Mouse (Mus musculus) lung, embryonic 14.5 days (tissue): ENCODE measurements around the gene Tuba8. TPM values are rescaled to one million over a fixed set of nuclear protein-coding genes. Genes with fewer than 3 reads are reported as not detected.

Source experiments
- ATAC-seq: fragments of 200-750 bp; cut with Nextera tagmentation; 2 replicates; pipeline ENCODE4 v1.8.0; 2017; ENCODE audit warnings: mild to moderate bottlenecking, moderate TSS enrichment, moderate library complexity; ENCODE audit not compliant: insufficient read depth
- DNase-seq: peaks from one replicate; pipeline ENCODE4 v3.0.0-alpha.2; 2015
- H3K27ac ChIP-seq: fragments of 300-500 bp; sonication (generic); 2 replicates; pipeline ENCODE4 v1.5.1; 2014; ENCODE audit warnings: low read depth, mild to moderate bottlenecking, moderate library complexity
- H3K27me3 ChIP-seq: fragments of 300-500 bp; sonication (generic); 2 replicates; pipeline ENCODE4 v1.6.1; 2014; ENCODE audit warnings: low read length, control low read depth; ENCODE audit not compliant: insufficient read depth
- H3K36me3 ChIP-seq: fragments of 300-500 bp; sonication (generic); 2 replicates; pipeline ENCODE4 v1.6.1; 2014; ENCODE audit warnings: control low read depth; ENCODE audit not compliant: insufficient read depth
- H3K4me1 ChIP-seq: fragments of 300-500 bp; sonication (generic); 2 replicates; pipeline ENCODE4 v1.6.1; 2014; ENCODE audit warnings: antibody characterized with exemption, control low read depth; ENCODE audit not compliant: insufficient read depth
- H3K4me2 ChIP-seq: fragments of 300-500 bp; sonication (generic); 2 replicates; pipeline ENCODE4 v1.6.1; 2014; ENCODE audit warnings: mild to moderate bottlenecking
- H3K4me3 ChIP-seq: fragments of 300-500 bp; sonication (generic); 2 replicates; pipeline ENCODE4 v1.5.1; 2014; ENCODE audit warnings: low read depth, low read length
- H3K9ac ChIP-seq: fragments of 300-500 bp; sonication (generic); 2 replicates; pipeline ENCODE4 v1.6.1; 2014
- H3K9me3 ChIP-seq: fragments of 300-500 bp; sonication (generic); 2 replicates; pipeline ENCODE4 v1.6.1; 2016; ENCODE audit warnings: low read depth, low read length, control low read depth
- CTCF ChIP-seq: IDR thresholded peaks from 2 replicates; pipeline ENCODE4 v1.5.1; 2016; ENCODE audit warnings: antibody characterized with exemption, low read depth
- WGBS: fragments of 180-500 bp; shearing (Covaris S2); extraction: QIAGEN DNeasy Blood & Tissue Kit; methylation state at CpG from one replicate; pipeline ENCODE4 v1.1.7; 2014; 5-methylcytosine and 5-hydroxymethylcytosine counted together
- polyA plus RNA-seq: library from polyadenylated mRNA; unstranded; fragments of >200 nt; fragmentation: Nextera tagmentation; extraction: Ambion mirVana; gene quantifications from 2 replicates; pipeline ENCODE4 v1.2.1, GENCODE M21; 2014

Tuba8 gene
- polyA plus RNA-seq, 1 experiment from 2014 or later, result 2.1 TPM

DNA sequence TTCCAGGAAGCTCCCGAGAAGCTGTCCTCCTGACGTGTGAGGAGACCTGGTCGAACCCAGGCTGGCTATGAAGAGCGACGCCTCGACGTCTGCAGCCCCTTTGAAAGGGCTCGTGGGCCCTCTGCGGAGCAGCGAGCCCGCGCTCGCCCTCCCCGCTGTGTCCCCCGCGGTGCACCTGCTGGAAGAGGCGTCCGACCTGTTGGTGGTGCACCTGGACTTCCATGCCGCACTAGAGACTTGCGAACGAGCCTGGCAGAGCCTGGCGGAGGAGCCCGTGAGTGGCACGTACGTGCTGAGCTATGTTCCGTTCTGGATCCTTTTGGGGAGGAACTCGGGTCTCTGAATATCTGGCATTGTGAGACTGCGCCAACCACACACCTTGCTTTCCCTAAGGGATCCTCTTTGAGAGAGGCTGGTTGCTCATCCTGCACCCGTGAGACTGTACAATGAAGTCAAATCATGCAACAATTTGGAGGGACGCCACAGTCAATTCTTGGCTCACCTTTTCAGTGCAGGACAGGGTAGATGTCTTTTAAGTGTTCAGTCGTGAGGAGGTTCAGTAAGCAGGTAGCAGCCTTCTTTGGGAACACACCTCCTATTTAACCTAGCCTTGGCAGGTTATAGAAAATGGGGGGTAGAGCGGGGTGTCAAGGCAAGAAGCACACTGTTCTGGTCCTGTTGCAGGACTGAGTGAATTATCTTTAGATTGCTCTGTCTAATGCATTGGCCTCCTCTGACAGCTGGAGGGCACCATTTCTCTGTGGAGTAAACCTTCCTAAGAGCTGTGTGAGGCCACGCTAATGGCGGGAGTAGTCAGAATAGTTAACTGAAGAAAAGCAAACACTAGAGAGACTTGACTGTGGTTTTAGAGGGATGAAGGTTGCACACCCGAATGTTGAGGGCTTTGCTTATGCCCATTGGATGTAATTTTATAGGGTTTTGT lies 26.0 kb upstream of the Tuba8 start:
- DNase-seq, result peak; percentile 86
- peak overlapping the region; percentile 83; the same call in 1 of the 2 replicates for H3K27ac ChIP-seq
- no peaks in the 10 kb centered on the region for H3K4me1 ChIP-seq
- peak overlapping the region; percentile 65 for H3K4me3 ChIP-seq
- H3K9me3 ChIP-seq, result no peaks in the 10 kb centered on the region
- H3K9ac ChIP-seq, result peak overlapping the region; percentile 58
- TF ChIP-seq CTCF, result peak; percentile 77
- WGBS, result 3% methylated on average over 35 of the region's 35 CpGs
- peaks cover 26% of the 10 kb centered on the region; the same call in 1 of the 2 replicates for H3K36me3 ChIP-seq
- H3K27me3 ChIP-seq, result no peaks in the 10 kb centered on the region
- peak overlapping the region; percentile 97 for H3K4me2 ChIP-seq
- peak; percentile 77 for ATAC-seq

DNA sequence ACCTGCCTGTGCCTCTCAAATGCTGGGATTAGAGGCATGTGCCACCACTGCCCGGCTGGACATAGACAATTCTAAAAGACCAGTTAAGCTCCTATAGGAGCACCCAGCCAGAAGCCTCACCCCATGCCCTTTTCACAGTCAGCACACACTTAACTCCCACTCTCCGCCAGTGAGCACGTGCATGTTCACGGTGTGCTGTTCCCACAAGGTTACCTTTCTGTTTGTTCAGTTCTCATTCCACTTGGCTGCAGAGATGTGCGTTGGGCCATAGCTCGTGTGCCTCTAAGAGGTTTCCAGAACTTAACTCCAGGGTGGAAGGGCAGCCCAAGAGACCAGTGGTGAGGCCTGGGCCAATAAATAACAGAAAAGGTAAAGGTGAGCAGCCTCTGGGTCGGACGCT lies 25.3 kb upstream of the Tuba8 start:
- 59% methylated on average over 8 of the region's 8 CpGs for WGBS
- peak; percentile 15 for ATAC-seq

DNA sequence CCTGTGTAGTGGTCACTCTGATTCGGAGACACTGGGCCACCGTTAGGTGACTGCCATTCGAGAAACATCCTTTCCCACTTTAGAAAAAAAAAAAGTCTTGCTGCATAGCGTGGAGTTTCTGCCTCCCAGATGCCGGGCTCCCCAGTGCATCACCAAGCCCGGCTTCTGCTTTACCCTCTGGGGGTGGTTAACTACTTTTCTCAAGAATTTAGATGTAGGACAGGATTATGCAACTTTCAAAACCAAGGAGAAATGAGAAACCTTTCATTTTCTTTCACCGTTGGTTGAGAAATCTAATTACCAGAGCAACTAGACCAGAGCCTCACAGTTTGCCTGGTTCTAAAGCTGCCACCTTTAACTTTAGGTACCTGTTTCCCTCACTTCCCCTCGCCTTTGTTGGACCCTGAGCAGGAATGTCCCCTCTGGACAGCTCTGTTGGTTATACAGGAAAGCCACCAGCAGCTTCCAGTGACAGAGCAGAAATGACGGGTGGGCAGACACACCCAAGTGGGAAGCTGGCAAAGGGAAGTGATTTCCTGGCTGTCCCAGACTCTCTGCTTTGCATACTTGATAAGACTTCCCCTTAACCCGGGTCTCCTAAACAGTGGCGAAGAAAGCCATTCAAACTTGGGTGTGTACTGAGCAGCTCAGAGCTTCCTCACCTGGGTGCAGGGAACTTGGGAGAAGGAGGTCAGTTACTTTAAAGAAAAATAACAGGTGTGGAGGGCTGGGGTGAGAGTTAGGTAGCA lies 19.1 kb upstream of the Tuba8 start:
- Histone ChIP-seq H3K27me3 (no peaks in the 10 kb centered on the region), H3K27ac (no peak overlapping the region), H3K4me2 (no peak overlapping the region), H3K9ac (no peak overlapping the region), H3K9me3 (no peaks in the 10 kb centered on the region), H3K4me3 (no peak overlapping the region), H3K4me1 (no peaks in the 10 kb centered on the region), H3K36me3 (peaks cover 47% of the 10 kb centered on the region)
- WGBS, result 73% methylated on average over 11 of the region's 11 CpGs
- TF ChIP-seq CTCF, result no peak
- no peak for DNase-seq
- ATAC-seq, result no peak

More for the DNA sequence above, 25.3 kb upstream of the Tuba8 start:
- no peaks in the 10 kb centered on the region for H3K4me1 ChIP-seq
- peak overlapping the region; percentile 65; the same call in 1 of the 2 replicates for H3K4me3 ChIP-seq
- TF ChIP-seq CTCF, result no peak
- H3K9ac ChIP-seq, result no peak overlapping the region
- H3K36me3 ChIP-seq, result peaks cover 28% of the 10 kb centered on the region; the same call in 1 of the 2 replicates
- DNase-seq, result peak; percentile 27
- no peak overlapping the region for H3K27ac ChIP-seq
- no peaks in the 10 kb centered on the region for H3K27me3 ChIP-seq
- H3K9me3 ChIP-seq, result no peaks in the 10 kb centered on the region
- H3K4me2 ChIP-seq, result peak overlapping the region; percentile 97

DNA sequence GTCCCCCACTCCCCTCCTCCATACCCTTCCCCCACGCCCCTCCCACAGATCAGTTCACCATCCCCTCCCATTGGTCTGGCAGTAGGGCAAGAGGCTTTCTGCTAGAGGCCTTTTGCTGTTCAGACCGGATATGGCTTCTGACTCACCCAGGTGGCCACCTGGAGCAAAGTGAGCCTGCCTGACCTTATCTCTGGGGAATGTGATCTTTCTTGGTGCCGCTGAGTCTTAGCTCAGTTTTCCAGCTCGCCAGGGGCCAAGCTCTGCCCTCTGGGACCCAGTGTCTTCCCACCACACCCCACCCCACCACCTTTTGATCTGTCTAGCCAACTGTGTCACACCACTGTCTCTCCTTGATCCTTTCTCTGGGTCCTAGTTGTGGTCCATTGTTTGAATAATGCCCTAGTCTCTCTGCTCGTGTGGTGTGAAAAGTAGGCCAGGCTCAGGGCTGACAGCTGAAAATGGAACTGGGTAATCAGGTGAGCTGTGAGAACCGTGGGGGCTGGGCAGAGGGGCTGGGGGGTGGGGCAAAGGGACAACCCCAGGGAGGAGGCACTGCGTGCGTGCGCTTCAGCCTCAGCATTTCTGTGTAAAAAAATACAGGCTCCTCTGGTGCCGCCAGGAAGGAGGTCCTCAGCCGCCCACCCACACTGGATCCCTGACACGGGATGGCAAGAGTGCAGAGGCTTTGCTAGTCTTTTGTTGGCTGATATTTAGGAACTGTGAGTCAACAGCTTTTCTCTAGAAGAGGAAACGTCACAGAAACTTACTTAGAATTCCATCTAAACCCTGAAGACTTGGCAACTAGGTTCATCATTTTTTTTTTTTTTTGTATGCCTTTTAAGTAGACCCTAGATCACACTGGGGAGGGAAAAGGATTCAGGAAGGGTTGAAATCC lies 16.2 kb upstream of the Tuba8 start:
- no peak overlapping the region for H3K4me3 ChIP-seq
- H3K36me3 ChIP-seq, result peaks cover 28% of the 10 kb centered on the region
- WGBS, result 33% methylated on average over 13 of the region's 13 CpGs
- no peaks in the 10 kb centered on the region for H3K27me3 ChIP-seq
- H3K9ac ChIP-seq, result no peak overlapping the region
- H3K4me2 ChIP-seq, result no peak overlapping the region
- DNase-seq, result no peak
- ATAC-seq, result no peak
- no peak for TF ChIP-seq CTCF
- H3K27ac ChIP-seq, result no peak overlapping the region
- H3K4me1 ChIP-seq, result no peaks in the 10 kb centered on the region
- no peaks in the 10 kb centered on the region for H3K9me3 ChIP-seq

DNA sequence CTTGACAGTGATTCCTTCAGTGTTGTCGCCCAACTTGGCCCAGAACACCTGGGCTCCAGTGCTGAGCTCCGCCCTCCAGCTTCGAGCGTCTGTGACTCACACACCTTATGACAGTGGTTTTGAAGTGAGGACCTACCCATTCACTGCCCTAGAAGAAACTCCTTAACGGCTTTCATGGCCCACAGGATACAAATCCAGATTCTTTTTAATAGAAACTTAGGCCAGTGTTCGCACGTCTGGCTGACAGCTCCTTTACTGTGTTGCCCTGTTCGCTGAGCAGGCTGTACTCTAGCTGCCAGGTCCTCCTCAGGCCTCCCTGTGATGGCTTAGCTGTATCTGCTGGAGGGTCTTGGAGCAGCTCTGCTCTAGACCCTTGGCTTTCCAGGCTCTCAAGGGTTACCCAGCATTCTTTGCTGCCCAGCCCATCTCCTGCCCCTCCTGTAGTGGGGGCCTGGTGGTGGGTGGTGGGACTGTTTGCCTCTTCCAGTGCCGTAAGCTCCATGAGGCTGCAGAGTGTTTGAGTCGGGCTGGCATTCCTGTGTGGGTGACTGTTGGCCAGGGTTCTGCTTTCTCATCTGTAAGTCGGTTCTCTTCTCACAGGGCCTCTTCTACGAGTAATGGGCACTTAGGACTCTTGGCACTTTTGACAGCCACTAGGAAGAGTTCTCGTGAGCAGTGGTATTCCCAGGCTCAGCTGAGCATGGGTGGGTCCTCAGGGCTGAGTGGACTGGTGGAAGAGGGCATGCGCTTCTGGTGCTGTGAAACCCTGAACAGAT lies 15.4 kb upstream of the Tuba8 start:
- Histone ChIP-seq H3K27ac (no peak overlapping the region), H3K4me1 (no peaks in the 10 kb centered on the region), H3K9ac (no peak overlapping the region), H3K36me3 (peaks cover 26% of the 10 kb centered on the region), H3K9me3 (no peaks in the 10 kb centered on the region), H3K4me2 (no peak overlapping the region), H3K27me3 (no peaks in the 10 kb centered on the region), H3K4me3 (no peak overlapping the region)
- 68% methylated on average over 14 of the region's 14 CpGs for WGBS
- DNase-seq (no peak), ATAC-seq (no peak)
- no peak for TF ChIP-seq CTCF

DNA sequence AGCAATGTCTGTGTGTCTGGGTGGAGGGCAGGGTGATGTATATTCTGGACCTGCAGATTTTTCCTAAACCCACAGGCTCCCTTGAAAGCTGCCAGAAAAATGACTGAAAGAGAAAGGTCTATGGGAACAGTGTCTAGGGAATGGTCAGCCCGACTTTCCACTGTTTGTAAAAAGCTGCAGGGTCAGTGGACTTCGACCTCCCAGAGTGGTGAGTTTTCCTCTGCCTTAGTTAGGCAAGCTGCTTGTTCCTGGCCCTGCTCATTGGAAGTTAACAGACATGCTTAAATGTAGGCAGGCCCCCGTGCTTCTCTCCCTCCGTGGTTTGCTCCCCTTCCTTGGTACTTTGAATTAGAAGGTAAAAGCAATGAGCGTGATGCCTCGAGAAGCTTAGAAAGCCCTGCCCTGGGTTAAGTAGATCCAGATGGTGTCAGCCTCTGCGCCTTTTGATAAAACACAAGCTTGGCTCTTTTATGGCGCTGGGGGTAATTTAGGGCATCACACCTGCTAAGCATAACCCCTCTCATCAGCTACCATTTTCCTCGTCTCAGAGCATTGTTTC lies 12.6 kb upstream of the Tuba8 start:
- Histone ChIP-seq H3K36me3 (peaks cover 16% of the 10 kb centered on the region), H3K9me3 (no peaks in the 10 kb centered on the region), H3K4me3 (no peak overlapping the region), H3K9ac (no peak overlapping the region), H3K4me1 (no peaks in the 10 kb centered on the region), H3K27ac (no peak overlapping the region), H3K4me2 (no peak overlapping the region), H3K27me3 (no peaks in the 10 kb centered on the region)
- ATAC-seq (no peak), DNase-seq (no peak)
- TF ChIP-seq CTCF, result no peak
- WGBS, result 47% methylated on average over 9 of the region's 9 CpGs
